Mouse (Mus musculus) heart, embryonic 16.5 days (tissue): ENCODE results near the gene Aaed1. TPM values are rescaled to one million over a fixed set of nuclear protein-coding genes. Genes with fewer than 3 reads are reported as not detected.

Source experiments
- ATAC-seq: fragments of 200-750 bp; cut with Nextera tagmentation; replicated peaks from 2 replicates; pipeline ENCODE4 v1.8.0; 2017; ENCODE audit warnings: moderate number of reproducible peaks; ENCODE audit not compliant: insufficient read depth, low FRiP score; ENCODE audit errors: extremely low read depth
- H3K27ac ChIP-seq: fragments of 300-500 bp; sonication (generic); 2 replicates; pipeline ENCODE4 v1.5.1; 2014; ENCODE audit warnings: mild to moderate bottlenecking, low read length, control low read depth, moderate library complexity
- H3K27me3 ChIP-seq: fragments of 300-500 bp; sonication (generic); 2 replicates; pipeline ENCODE4 v1.6.1; 2014; ENCODE audit warnings: low read length, mixed read lengths; ENCODE audit not compliant: control insufficient read depth, insufficient read depth
- H3K36me3 ChIP-seq: fragments of 300-500 bp; sonication (generic); 2 replicates; pipeline ENCODE4 v1.6.1; 2014; ENCODE audit not compliant: control insufficient read depth, insufficient read depth
- H3K4me1 ChIP-seq: fragments of 300-500 bp; sonication (generic); 2 replicates; pipeline ENCODE4 v1.6.1; 2014; ENCODE audit warnings: low read length, mixed read lengths; ENCODE audit not compliant: control insufficient read depth, insufficient read depth
- H3K4me2 ChIP-seq: fragments of 300-500 bp; sonication (generic); 2 replicates; pipeline ENCODE4 v1.6.1; 2014; ENCODE audit warnings: low read depth, mild to moderate bottlenecking, control low read depth, low read length
- H3K4me3 ChIP-seq: fragments of 300-500 bp; sonication (generic); 2 replicates; pipeline ENCODE4 v1.5.1; 2014; ENCODE audit warnings: mild to moderate bottlenecking, control low read depth, low read length
- H3K9ac ChIP-seq: fragments of 300-500 bp; sonication (generic); 2 replicates; pipeline ENCODE4 v1.6.1; 2014; ENCODE audit warnings: low read length, control low read depth
- H3K9me3 ChIP-seq: fragments of 300-500 bp; sonication (generic); replicated peaks from 2 replicates; pipeline ENCODE4 v1.6.1; 2016; ENCODE audit warnings: low read length; ENCODE audit not compliant: control insufficient read depth
- WGBS: fragments of 180-500 bp; shearing (Covaris S2); extraction: QIAGEN DNeasy Blood & Tissue Kit; methylation state at CpG from one replicate; pipeline ENCODE4 v1.1.7; 2014; 5-methylcytosine and 5-hydroxymethylcytosine counted together
- polyA plus RNA-seq: library from polyadenylated mRNA; unstranded; fragments of >200 nt; fragmentation: Nextera tagmentation; extraction: Ambion mirVana; gene quantifications from 2 replicates; pipeline ENCODE4 v1.2.1, GENCODE M21; 2015

The Aaed1 gene
- polyA plus RNA-seq, 1 experiment from 2014 or later = 70.4 TPM

GRCm38 (mm10) chr13:64250363-64250762, 62.1 kb downstream of the Aaed1 start:
- no peak overlapping the region for H3K4me2 ChIP-seq
- no peaks in the 10 kb centered on the region for H3K27me3 ChIP-seq
- no peaks in the 10 kb centered on the region for H3K9me3 ChIP-seq
- 8% methylated on average over 1 of the region's 1 CpGs for WGBS
- no peak for ATAC-seq
- H3K4me1 ChIP-seq = peaks cover 11% of the 10 kb centered on the region
- H3K4me3 ChIP-seq = no peak overlapping the region
- no peak overlapping the region for H3K27ac ChIP-seq
- H3K36me3 ChIP-seq = no peaks in the 10 kb centered on the region
- no peak overlapping the region for H3K9ac ChIP-seq

GRCm38 (mm10) chr13:64248775-64249524, 63.6 kb downstream of the Aaed1 start:
- peak overlapping the region; percentile 78 for H3K9ac ChIP-seq
- H3K4me3 ChIP-seq = peak overlapping the region; percentile 61
- H3K27me3 ChIP-seq = no peaks in the 10 kb centered on the region
- peak; percentile 79 for ATAC-seq
- no peaks in the 10 kb centered on the region for H3K9me3 ChIP-seq
- peak overlapping the region; percentile 75 for H3K4me2 ChIP-seq
- peak overlapping the region; percentile 74 for H3K27ac ChIP-seq
- H3K4me1 ChIP-seq = peaks cover 11% of the 10 kb centered on the region
- 7% methylated on average over 22 of the region's 22 CpGs for whole genome bisulfite sequencing
- no peaks in the 10 kb centered on the region for H3K36me3 ChIP-seq

GRCm38 (mm10) chr13:64248161-64248774, 64.2 kb downstream of the Aaed1 start:
- 1% methylated on average over 24 of the region's 24 CpGs for WGBS
- Histone ChIP-seq H3K9ac (peak overlapping the region; percentile 78), H3K4me3 (peak overlapping the region; percentile 61), H3K27me3 (no peaks in the 10 kb centered on the region), H3K4me2 (peak overlapping the region; percentile 75), H3K4me1 (peaks cover 11% of the 10 kb centered on the region), H3K9me3 (no peaks in the 10 kb centered on the region), H3K27ac (peak overlapping the region; percentile 74), H3K36me3 (no peaks in the 10 kb centered on the region; the same call in 1 of the 2 replicates)
- ATAC-seq = peak; percentile 86

- H3K4me2 ChIP-seq = no peak overlapping the region
- no peak for ATAC-seq
- no peaks in the 10 kb centered on the region for H3K27me3 ChIP-seq
- 83% methylated on average over 12 of the region's 12 CpGs for WGBS
- no peaks in the 10 kb centered on the region for H3K9me3 ChIP-seq
- no peak overlapping the region for H3K27ac ChIP-seq
- peaks cover 8% of the 10 kb centered on the region for H3K4me1 ChIP-seq
- H3K4me3 ChIP-seq = no peak overlapping the region
- peaks cover 5% of the 10 kb centered on the region for H3K36me3 ChIP-seq
- no peak overlapping the region for H3K9ac ChIP-seq
These were observed 66.4 kb downstream of the Aaed1 start for GRCm38 (mm10) chr13:64246106-64246505.

GRCm38 (mm10) chr13:64244685-64245261, 67.7 kb downstream of the Aaed1 start:
- no peak overlapping the region for H3K9ac ChIP-seq
- peaks cover 12% of the 10 kb centered on the region for H3K4me1 ChIP-seq
- H3K4me2 ChIP-seq = no peak overlapping the region
- H3K4me3 ChIP-seq = no peak overlapping the region
- peaks cover 5% of the 10 kb centered on the region for H3K36me3 ChIP-seq
- H3K27me3 ChIP-seq = no peaks in the 10 kb centered on the region
- WGBS = 78% methylated on average over 4 of the region's 4 CpGs
- H3K27ac ChIP-seq = no peak overlapping the region
- H3K9me3 ChIP-seq = no peaks in the 10 kb centered on the region
- ATAC-seq = no peak

GRCm38 (mm10) chr13:64242721-64243120, 69.8 kb downstream of the Aaed1 start:
- Histone ChIP-seq H3K27ac (no peak overlapping the region), H3K4me3 (no peak overlapping the region), H3K9ac (no peak overlapping the region), H3K36me3 (peaks cover 5% of the 10 kb centered on the region), H3K4me2 (no peak overlapping the region), H3K4me1 (peaks cover 4% of the 10 kb centered on the region), H3K27me3 (no peaks in the 10 kb centered on the region), H3K9me3 (no peaks in the 10 kb centered on the region)
- ATAC-seq = no peak

GRCm38 (mm10) chr13:64240626-64241025, 71.9 kb downstream of the Aaed1 start:
- peaks cover 18% of the 10 kb centered on the region for H3K4me1 ChIP-seq
- peak overlapping the region; percentile 17 for H3K4me3 ChIP-seq
- H3K27ac ChIP-seq = peak overlapping the region; percentile 80
- no peaks in the 10 kb centered on the region for H3K9me3 ChIP-seq
- peak overlapping the region; percentile 60 for H3K4me2 ChIP-seq
- WGBS = 48% methylated on average over 7 of the region's 7 CpGs
- no peaks in the 10 kb centered on the region for H3K27me3 ChIP-seq
- ATAC-seq = no peak; the same call in 1 of the 2 replicates
- H3K9ac ChIP-seq = peak overlapping the region; percentile 51
- H3K36me3 ChIP-seq = peaks cover 5% of the 10 kb centered on the region

- Histone ChIP-seq H3K4me3 (no peak overlapping the region), H3K9me3 (no peaks in the 10 kb centered on the region), H3K4me2 (no peak overlapping the region), H3K36me3 (0 out of 2 replicates have a peak, but pooled peaks cover 2% of the 10 kb centered on the region), H3K4me1 (peaks cover 30% of the 10 kb centered on the region), H3K27ac (peak overlapping the region; percentile 68), H3K9ac (no peak overlapping the region), H3K27me3 (no peaks in the 10 kb centered on the region)
- no peak for ATAC-seq
These were observed 74.8 kb downstream of the Aaed1 start for GRCm38 (mm10) chr13:64237681-64238157.
